ENCODE assay signal across 24 mouse cellular contexts in the genomic region with DNA sequence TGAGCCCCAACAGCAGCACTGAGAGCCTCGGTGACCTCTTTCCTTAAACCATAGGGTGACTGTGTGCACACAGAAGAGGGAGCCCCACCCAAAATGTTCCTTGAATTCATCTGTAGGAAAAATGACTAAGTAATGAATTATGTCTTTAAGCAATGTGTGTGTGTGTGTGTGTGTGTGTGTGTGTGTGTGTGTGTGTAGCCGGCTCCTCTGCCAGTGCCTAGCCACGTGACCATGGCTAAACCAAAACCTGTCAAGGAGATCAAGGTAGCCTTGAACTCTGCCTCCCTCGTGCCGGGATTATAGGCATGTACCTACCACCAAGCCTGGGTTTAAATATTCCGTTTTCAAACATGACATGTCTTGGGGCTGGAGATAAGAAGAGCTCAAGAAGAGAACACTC. TPM values are rescaled to one million over a fixed set of nuclear protein-coding genes. Genes with fewer than 3 reads are reported as not detected.
DNase-seq lines count a peak whose midpoint lies in the region; ATAC-seq and TF ChIP-seq lines count a peak whose summit lies in the region.
"Had no signal": no experiment of that assay in that cellular context is flagged by ENCODE, and none has a peak within 500 bp of the region (broad histone marks: within the 10 kb centered on the region; RNA-seq: fewer than 3 reads in every experiment).

No protein-coding gene starts in this region.

- H3K27ac ChIP-seq in layer of hippocampus, adult 2 months = peak overlapping the region; percentile 85
- peak overlapping the region; percentile 6; the same call in 1 of the 2 replicates for H3K27ac ChIP-seq in brown adipose tissue, adult 24 weeks (replicated peaks; ENCODE audit: low read depth, low read length)
- peak overlapping the region; percentile 77 for H3K27ac ChIP-seq in stomach, embryonic 16.5 days (ENCODE audit: low read length)
- H3K27ac ChIP-seq: heart, embryonic 15.5 days; hindbrain, embryonic 15.5 days had no signal

- no peaks in the 10 kb centered on the region for H3K27me3 ChIP-seq in stomach, embryonic 16.5 days (ENCODE audit: control insufficient read depth, insufficient read depth, low read length)
- H3K27me3 ChIP-seq: CH12.LX; heart, embryonic 15.5 days; hindbrain, embryonic 15.5 days had no signal

- no peak overlapping the region for H3K4me2 ChIP-seq in stomach, embryonic 16.5 days (ENCODE audit: low read depth, low read length)
- H3K4me2 ChIP-seq: heart, embryonic 15.5 days; hindbrain, embryonic 15.5 days had no signal

- peak; percentile 37 to 44 for DNase-seq in adrenal gland, postnatal 36 days
- no peak for DNase-seq in adrenal gland, postnatal 4 days (ENCODE audit: low spot score in 2 of 2)
- DNase-seq in layer of hippocampus, adult 2 months (ENCODE audit: low spot score in 2 of 2) = no peak
- DNase-seq in layer of hippocampus, postnatal 10 days (ENCODE audit: low spot score in 2 of 2) = no peak
- DNase-seq in right cerebral cortex, adult 2 months (ENCODE audit: low spot score in 2 of 2) = no peak
- no peak for DNase-seq in spleen, adult 18-20 months
- DNase-seq: B cell, adult 2 months; cerebellum, adult 9-10 months; gastrocnemius, postnatal 14 days; heart, postnatal 4 days; kidney, adult 2 months; kidney, postnatal 14 days; liver; lung, postnatal 4 days; midbrain, embryonic 14.5 days; thymus, adult 2 months; thymus, postnatal 4 days had no signal

- peaks cover 21% of the 10 kb centered on the region for H3K4me1 ChIP-seq in brown adipose tissue, adult 24 weeks (ENCODE audit: control insufficient read depth, insufficient read depth, insufficient read length, low read length)
- peaks cover 7% of the 10 kb centered on the region; the same call in 1 of the 2 replicates for H3K4me1 ChIP-seq in stomach, embryonic 16.5 days (ENCODE audit: control insufficient read depth, insufficient read depth, low read length)

- H3K36me3 ChIP-seq in stomach, embryonic 16.5 days (ENCODE audit: control insufficient read depth, insufficient read depth, low read length) = peaks cover 22% of the 10 kb centered on the region; the same call in 1 of the 2 replicates

- H3K4me3 ChIP-seq in layer of hippocampus, adult 2 months = no peak overlapping the region
- no peak overlapping the region for H3K4me3 ChIP-seq in brown adipose tissue, adult 24 weeks (ENCODE audit: insufficient read depth, low read depth, low read length)
- no peak overlapping the region for H3K4me3 ChIP-seq in stomach, embryonic 16.5 days (replicated peaks; ENCODE audit: low read length)
- H3K4me3 ChIP-seq: heart, embryonic 15.5 days; hindbrain, embryonic 15.5 days had no signal

- 74% methylated on average over 6 of the region's 6 CpGs for WGBS in stomach, embryonic 16.5 days

- no peaks in the 10 kb centered on the region for H3K9me3 ChIP-seq in stomach, embryonic 16.5 days (replicated peaks; ENCODE audit: control insufficient read depth, low read length)
- H3K9me3 ChIP-seq: G1E; heart, embryonic 15.5 days; hindbrain, embryonic 15.5 days had no signal

- no peak for TF ChIP-seq CTCF in layer of hippocampus, adult 2 months (conservative IDR thresholded peaks at IDR 0.05)

- no peak overlapping the region for H3K9ac ChIP-seq in stomach, embryonic 16.5 days (ENCODE audit: low read length)
- H3K9ac ChIP-seq: heart, embryonic 15.5 days; hindbrain, embryonic 15.5 days had no signal

- peak; percentile 35; the same call in 1 of the 2 replicates for ATAC-seq in stomach, embryonic 16.5 days (ENCODE audit: insufficient read depth, low FRiP score)
- ATAC-seq: forebrain, embryonic 14.5 days had no signal

RNA-seq across cellular contexts. Expression of gene Zmynd8, which starts 57.0 kb away (rescaled TPM):
- total RNA-seq in adrenal gland, postnatal 36 days (2021) = 10 to 100 TPM; 47.9 to 53.4 TPM
- 10 to 100 TPM; 61.4 to 61.9 TPM for total RNA-seq in adrenal gland, postnatal 4 days (2021)
- total RNA-seq in layer of hippocampus, adult 2 months (2021) = 100 to 1,000 TPM; 173 to 186 TPM
- total RNA-seq in layer of hippocampus, postnatal 10 days (2021) = 100 to 1,000 TPM; 112 to 116 TPM
- polyA plus RNA-seq in brown adipose tissue, adult 24 weeks (2012; ENCODE audit: insufficient read depth, insufficient read length, missing spikeins) = 6.7 and 17.9 TPM in 2 replicates
- polyA plus RNA-seq in stomach, embryonic 16.5 days (2015; fragmentation: Nextera tagmentation; extraction: Ambion mirVana) = 45.1 and 45.3 TPM in 2 replicates

Comparison
In these comparisons a context has a peak if more than half of its experiments do, and no peak if none do; other contexts are left out.
1. DNase-seq: peak in adrenal gland, postnatal 36 days (2 of 2); none in adrenal gland, postnatal 4 days (0 of 2), layer of hippocampus, adult 2 months (0 of 2), layer of hippocampus, postnatal 10 days (0 of 2), right cerebral cortex, adult 2 months (0 of 2) and spleen, adult 18-20 months (0 of 2).
2. H3K27ac ChIP-seq: peak in every context shown above with its lines; median percentile 85 in layer of hippocampus, adult 2 months; 77 in stomach, embryonic 16.5 days; 6 in brown adipose tissue, adult 24 weeks.